ENCODE assay signal across 9 mouse cellular contexts in the genomic region with DNA sequence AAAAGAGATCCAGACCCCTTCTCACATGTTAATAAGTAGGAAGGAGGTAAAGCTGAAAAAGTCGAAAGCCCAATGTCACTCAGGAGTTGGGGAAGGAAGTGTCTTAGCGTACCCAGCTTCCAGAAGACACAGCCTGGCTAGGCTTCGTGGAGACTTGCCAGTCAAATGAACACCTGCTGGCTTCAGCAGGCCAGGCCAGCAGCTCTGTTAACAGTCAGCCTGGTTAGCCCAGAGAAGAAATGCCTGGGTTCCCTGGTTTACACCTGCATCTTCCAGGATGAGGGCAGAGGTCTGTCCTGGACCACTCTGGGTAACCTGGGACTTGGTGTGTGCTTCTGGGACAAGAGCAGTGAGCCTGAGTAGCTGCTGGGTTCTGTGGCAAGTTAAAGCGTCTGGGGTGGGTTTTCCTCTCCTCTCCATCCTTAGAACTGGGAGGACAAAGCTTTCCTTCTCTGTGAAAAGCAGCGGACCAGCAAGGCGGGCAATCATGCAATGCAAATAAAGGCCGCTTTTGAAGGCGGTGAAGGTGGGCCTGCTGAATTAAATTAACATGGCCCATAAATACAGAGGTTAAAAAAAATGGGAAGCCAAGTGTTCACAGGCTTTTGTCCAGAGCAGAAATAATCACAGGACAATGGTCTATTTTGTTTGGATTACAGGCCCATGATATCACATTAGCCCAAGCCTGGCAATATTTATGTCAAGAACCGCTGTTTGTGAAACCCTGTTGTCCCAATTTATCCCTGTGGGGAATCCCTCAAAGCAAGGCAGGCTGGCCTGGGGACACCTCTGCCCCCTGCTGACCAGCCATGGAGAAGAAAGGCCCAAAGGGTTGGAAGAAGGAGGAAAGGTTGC.
DNase-seq lines count a peak whose midpoint lies in the region; ATAC-seq and TF ChIP-seq lines count a peak whose summit lies in the region.
"Had no signal": no experiment of that assay in that cellular context is flagged by ENCODE, and none has a peak within 500 bp of the region (broad histone marks: within the 10 kb centered on the region; RNA-seq: fewer than 3 reads in every experiment).

No protein-coding gene starts in this region.

- WGBS in embryonic facial prominence, embryonic 11.5 days: 46% methylated on average over 9 of the region's 9 CpGs
- WGBS in embryonic facial prominence, embryonic 10.5 days: 41% methylated on average over 9 of the region's 9 CpGs
- 49% methylated on average over 9 of the region's 9 CpGs for WGBS in kidney, postnatal 0 days
- WGBS in neural tube, embryonic 13.5 days: 21% methylated on average over 9 of the region's 9 CpGs

- no peaks in the 10 kb centered on the region for H3K36me3 ChIP-seq in embryonic facial prominence, embryonic 11.5 days (replicated peaks; ENCODE audit: control insufficient read depth, insufficient read depth, low read depth, low read length)
- H3K36me3 ChIP-seq in embryonic facial prominence, embryonic 10.5 days (replicated peaks): no peaks in the 10 kb centered on the region
- H3K36me3 ChIP-seq in MEL (ENCODE audit: control insufficient read depth in 1 of 2, insufficient read depth in 2 of 2, low read length in 2 of 2): no peaks in the 10 kb centered on the region
- H3K36me3 ChIP-seq in kidney, postnatal 0 days (ENCODE audit: insufficient read depth, low read length): no peaks in the 10 kb centered on the region
- no peaks in the 10 kb centered on the region for H3K36me3 ChIP-seq in neural tube, embryonic 13.5 days
- H3K36me3 ChIP-seq: embryonic facial prominence, embryonic 13.5 days had no signal

- no peak overlapping the region for H3K4me3 ChIP-seq in embryonic facial prominence, embryonic 11.5 days (ENCODE audit: low read depth, low read length)
- H3K4me3 ChIP-seq in embryonic facial prominence, embryonic 10.5 days: no peak overlapping the region
- no peak overlapping the region for H3K4me3 ChIP-seq in MEL (ENCODE audit: control insufficient read depth in 1 of 2, insufficient read depth in 1 of 2, low read depth in 2 of 2, low read length in 2 of 2)
- H3K4me3 ChIP-seq in kidney, postnatal 0 days (replicated peaks; ENCODE audit: low read depth, low read length): no peak overlapping the region
- H3K4me3 ChIP-seq in neural tube, embryonic 13.5 days: no peak overlapping the region
- H3K4me3 ChIP-seq: embryonic facial prominence, embryonic 13.5 days had no signal

- TF ChIP-seq CTCF in MEL (IDR thresholded peaks at IDR 0.05 in 2 of 3, conservative IDR thresholded peaks at IDR 0.05 in 1 of 3; ENCODE audit: control insufficient read depth in 1 of 3, insufficient read depth in 1 of 3, low read depth in 2 of 3, low read length in 3 of 3, poor library complexity in 1 of 3, severe bottlenecking in 1 of 3): peak in 2 of 3 experiments; percentile 19 to 20; a peak in 1 of 6 replicates
- peak; percentile 67 for TF ChIP-seq CTCF in kidney, postnatal 0 days (IDR thresholded peaks at IDR 0.05; ENCODE audit: low read depth)

- H3K9ac ChIP-seq in embryonic facial prominence, embryonic 11.5 days (replicated peaks; ENCODE audit: low read length): no peak overlapping the region
- H3K9ac ChIP-seq in MEL (ENCODE audit: control insufficient read depth, low read depth, low read length, poor library complexity, severe bottlenecking): no peak overlapping the region
- H3K9ac ChIP-seq in kidney, postnatal 0 days (ENCODE audit: low read depth, low read length): no peak overlapping the region
- peak overlapping the region; percentile 34; the same call in 1 of the 2 replicates for H3K9ac ChIP-seq in neural tube, embryonic 13.5 days
- H3K9ac ChIP-seq: embryonic facial prominence, embryonic 13.5 days had no signal

- no peak for TF ChIP-seq EP300 in MEL (IDR thresholded peaks at IDR 0.05; ENCODE audit: low read depth in 1 of 2, low read length in 2 of 2)

- no peaks in the 10 kb centered on the region for H3K9me3 ChIP-seq in embryonic facial prominence, embryonic 11.5 days (replicated peaks; ENCODE audit: control insufficient read depth, low read length)
- no peaks in the 10 kb centered on the region for H3K9me3 ChIP-seq in embryonic facial prominence, embryonic 10.5 days
- H3K9me3 ChIP-seq in MEL (replicated peaks; ENCODE audit: insufficient read depth, low read length): no peaks in the 10 kb centered on the region
- H3K9me3 ChIP-seq in kidney, postnatal 0 days (replicated peaks; ENCODE audit: low read length): no peaks in the 10 kb centered on the region
- H3K9me3 ChIP-seq in neural tube, embryonic 13.5 days: no peaks in the 10 kb centered on the region
- H3K9me3 ChIP-seq: embryonic facial prominence, embryonic 13.5 days had no signal

- peak; percentile 13 for DNase-seq in embryonic facial prominence, embryonic 11.5 days (ENCODE audit: low spot score)
- no peak for DNase-seq in embryonic facial prominence, embryonic 10.5 days (ENCODE audit: low spot score)
- no peak for DNase-seq in MEL (ENCODE audit: low read depth, low spot score)
- DNase-seq in embryo, embryonic 10.5 days (ENCODE audit: low spot score): peak; percentile 72
- no peak for DNase-seq in kidney, postnatal 0 days (ENCODE audit: low spot score)
- DNase-seq in frontal cortex, postnatal 14 days (ENCODE audit: low spot score in 2 of 2): no peak
- no peak for DNase-seq in gastrocnemius, postnatal 14 days

- no peaks in the 10 kb centered on the region for H3K27me3 ChIP-seq in embryonic facial prominence, embryonic 11.5 days (ENCODE audit: control insufficient read depth, insufficient read depth, low read length)
- H3K27me3 ChIP-seq in embryonic facial prominence, embryonic 10.5 days (replicated peaks; ENCODE audit: low read depth, poor library complexity, severe bottlenecking): peaks cover 78% of the 10 kb centered on the region
- H3K27me3 ChIP-seq in MEL (ENCODE audit: control insufficient read depth in 1 of 2, insufficient read depth in 2 of 2, low read length in 2 of 2): 0 out of 4 replicates have a peak, but pooled peaks cover 0 to 4% of the 10 kb centered on the region in 2 experiments
- no peaks in the 10 kb centered on the region for H3K27me3 ChIP-seq in kidney, postnatal 0 days (ENCODE audit: insufficient read depth, low read length)
- no peaks in the 10 kb centered on the region for H3K27me3 ChIP-seq in neural tube, embryonic 13.5 days

- no peak for TF ChIP-seq POLR2A in MEL (IDR thresholded peaks at IDR 0.05; ENCODE audit: control insufficient read depth in 1 of 2, insufficient read depth in 1 of 2, low read depth in 1 of 2, low read length in 2 of 2, poor library complexity in 1 of 2)

- no peak overlapping the region for H3K27ac ChIP-seq in embryonic facial prominence, embryonic 11.5 days (replicated peaks; ENCODE audit: low read depth, low read length)
- H3K27ac ChIP-seq in embryonic facial prominence, embryonic 10.5 days (replicated peaks): no peak overlapping the region
- no peak overlapping the region for H3K27ac ChIP-seq in MEL (ENCODE audit: control insufficient read depth, low read depth, low read length)
- H3K27ac ChIP-seq in kidney, postnatal 0 days: no peak overlapping the region
- peak overlapping the region; percentile 81 for H3K27ac ChIP-seq in neural tube, embryonic 13.5 days (replicated peaks)
- H3K27ac ChIP-seq: embryonic facial prominence, embryonic 13.5 days had no signal

- ATAC-seq in embryonic facial prominence, embryonic 11.5 days (replicated peaks; ENCODE audit: insufficient number of reproducible peaks, low FRiP score, low TSS enrichment, low read depth): no peak
- ATAC-seq in kidney, postnatal 0 days (replicated peaks; ENCODE audit: low FRiP score, low read depth): no peak
- ATAC-seq in neural tube, embryonic 13.5 days (ENCODE audit: low read depth): peak; percentile 15; the same call in 1 of the 2 replicates

- intact Hi-C loops in gastrocnemius, postnatal 14 days (cut with DNase I; ENCODE audit: low total_unique reads): no loop called here

- H3K79me2 ChIP-seq in MEL (ENCODE audit: control insufficient read depth, insufficient read depth, low read length, poor library complexity): no peaks in the 10 kb centered on the region

- no peaks in the 10 kb centered on the region for H3K4me1 ChIP-seq in embryonic facial prominence, embryonic 11.5 days (ENCODE audit: control insufficient read depth, insufficient read depth, low read length)
- peaks cover 37% of the 10 kb centered on the region for H3K4me1 ChIP-seq in embryonic facial prominence, embryonic 10.5 days
- H3K4me1 ChIP-seq in MEL (ENCODE audit: control insufficient read depth in 1 of 2, insufficient read depth in 2 of 2, low read length in 2 of 2): no peaks in the 10 kb centered on the region; a peak in 1 of 4 replicates
- no peaks in the 10 kb centered on the region for H3K4me1 ChIP-seq in kidney, postnatal 0 days (replicated peaks; ENCODE audit: insufficient read depth, low read length)
- H3K4me1 ChIP-seq in neural tube, embryonic 13.5 days (replicated peaks): peaks cover 72% of the 10 kb centered on the region

- no peak for TF ChIP-seq RAD21 in MEL (IDR thresholded peaks at IDR 0.05; ENCODE audit: low read depth, low read length)

- H3K4me2 ChIP-seq in embryonic facial prominence, embryonic 11.5 days (ENCODE audit: low read depth, low read length): no peak overlapping the region
- H3K4me2 ChIP-seq in kidney, postnatal 0 days (ENCODE audit: low read length): no peak overlapping the region
- H3K4me2 ChIP-seq in neural tube, embryonic 13.5 days: no peak overlapping the region
- H3K4me2 ChIP-seq: embryonic facial prominence, embryonic 13.5 days had no signal

TF ChIP-seq in MEL, 35 proteins besides CTCF, POLR2A, EP300 and RAD21:
- TF ChIP-seq MXI1 (IDR thresholded peaks at IDR 0.05; ENCODE audit: low read depth, low read length) (no peak), KAT2A (conservative IDR thresholded peaks at IDR 0.05; ENCODE audit: low read depth, low read length) (no peak), SIN3A (IDR thresholded peaks at IDR 0.05; ENCODE audit: low read length) (no peak), MEF2A (IDR thresholded peaks at IDR 0.05; ENCODE audit: extremely low read depth, insufficient replicate concordance, low read depth, low read length, poor library complexity, severe bottlenecking) (no peak), NELFE (IDR thresholded peaks at IDR 0.05; ENCODE audit: low read depth, low read length) (no peak), ETS1 (IDR thresholded peaks at IDR 0.05; ENCODE audit: low read depth, low read length) (no peak), CHD1 (IDR thresholded peaks at IDR 0.05; ENCODE audit: low read depth, low read length) (no peak), SMC3 (IDR thresholded peaks at IDR 0.05; ENCODE audit: low read depth, low read length) (peak; percentile 23; the same call in 1 of the 2 replicates)

Comparison
In these comparisons a context has a peak if more than half of its experiments do, and no peak if none do; other contexts are left out.
1. DNase-seq: peak in embryonic facial prominence, embryonic 11.5 days (single experiment) and embryo, embryonic 10.5 days (single experiment); none in embryonic facial prominence, embryonic 10.5 days (single experiment), MEL (single experiment), kidney, postnatal 0 days (single experiment), frontal cortex, postnatal 14 days (0 of 2) and gastrocnemius, postnatal 14 days (single experiment).